Mouse (Mus musculus) olfactory bulb, adult 2 months (tissue): ENCODE measurements around the gene Grin3b. TPM values are rescaled to one million over a fixed set of nuclear protein-coding genes. Genes with fewer than 3 reads are reported as not detected.

Experiments
- H3K27ac ChIP-seq: fragments of 200-500 bp; 2 replicates; pipeline ENCODE4 v1.5.1; 2012; ENCODE audit warnings: low read depth, low read length; ENCODE audit not compliant: insufficient read depth
- H3K4me1 ChIP-seq: fragments of 200-500 bp; 2 replicates; pipeline ENCODE4 v1.6.1; 2012; ENCODE audit warnings: low read length; ENCODE audit not compliant: control insufficient read depth, insufficient read depth
- H3K4me3 ChIP-seq: fragments of 200-500 bp; 2 replicates; pipeline ENCODE4 v1.5.1; 2012; ENCODE audit warnings: mild to moderate bottlenecking, low read depth, low read length, moderate library complexity; ENCODE audit not compliant: insufficient read depth
- CTCF ChIP-seq: fragments of 200-500 bp; IDR thresholded peaks from 2 replicates; pipeline ENCODE4 v1.5.1; 2012; ENCODE audit warnings: low read depth, mild to moderate bottlenecking, low read length, moderate library complexity; ENCODE audit not compliant: insufficient read depth
- POLR2A ChIP-seq: fragments of 200-500 bp; IDR thresholded peaks from 2 replicates; pipeline ENCODE4 v1.6.1; 2012; ENCODE audit warnings: mild to moderate bottlenecking, low read depth, low read length, moderate library complexity; ENCODE audit not compliant: insufficient read depth
- WGBS: fragments of 180-500 bp; shearing (Covaris S2); methylation state at CpG from one replicate; pipeline ENCODE4 v1.1.7; 2018; 5-methylcytosine and 5-hydroxymethylcytosine counted together
- polyA plus RNA-seq: library from polyadenylated mRNA; stranded (reverse); fragments of >200 nt; gene quantifications from 2 replicates; pipeline ENCODE4 v1.2.4, GENCODE M21; 2012; ENCODE audit warnings: low replicate concordance; ENCODE audit not compliant: missing spikeins, insufficient read depth, insufficient read length

The Grin3b gene
- polyA plus RNA-seq, 1 experiment: not detected

DNA sequence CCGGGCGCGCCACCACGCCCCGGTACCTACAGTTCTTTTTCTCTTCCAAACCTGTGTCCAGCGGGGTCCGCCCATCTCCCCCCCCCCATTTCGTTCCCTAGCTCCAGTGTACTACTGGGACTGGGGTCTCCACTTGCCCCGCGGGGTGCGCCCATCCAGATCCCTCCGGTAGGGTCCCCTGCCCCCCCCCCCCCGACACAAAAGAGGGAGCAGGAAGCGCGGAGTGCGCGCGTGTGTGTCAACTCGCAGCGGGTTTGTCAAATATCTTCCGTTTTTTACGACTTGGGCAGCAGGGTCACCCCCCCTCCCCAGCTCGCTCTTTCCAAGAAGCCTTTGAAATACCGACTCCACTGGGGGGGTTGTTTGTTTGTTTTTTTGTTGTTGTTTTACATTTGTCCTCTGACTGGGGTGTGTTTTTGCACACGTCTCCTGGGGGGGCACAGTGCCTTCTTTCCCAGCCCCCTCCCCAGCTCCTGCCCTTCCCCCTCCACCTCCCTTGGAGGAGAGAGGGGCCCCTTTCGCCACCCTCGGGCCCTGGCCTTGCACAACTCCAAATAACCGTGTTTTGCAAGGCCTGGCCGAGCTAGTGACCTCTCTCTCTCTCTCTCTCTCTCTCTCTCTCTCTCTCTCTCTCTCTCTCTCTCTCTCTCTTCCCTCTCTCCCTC, 42.4 kb upstream of the Grin3b start:
- H3K4me3 ChIP-seq: peak overlapping the region; percentile 83
- 1% methylated on average over 28 of the region's 29 CpGs for WGBS
- TF ChIP-seq POLR2A (no peak), CTCF (no peak)
- H3K4me1 ChIP-seq: peaks cover 46% of the 10 kb centered on the region
- peak overlapping the region; percentile 41; the same call in 1 of the 2 replicates for H3K27ac ChIP-seq

DNA sequence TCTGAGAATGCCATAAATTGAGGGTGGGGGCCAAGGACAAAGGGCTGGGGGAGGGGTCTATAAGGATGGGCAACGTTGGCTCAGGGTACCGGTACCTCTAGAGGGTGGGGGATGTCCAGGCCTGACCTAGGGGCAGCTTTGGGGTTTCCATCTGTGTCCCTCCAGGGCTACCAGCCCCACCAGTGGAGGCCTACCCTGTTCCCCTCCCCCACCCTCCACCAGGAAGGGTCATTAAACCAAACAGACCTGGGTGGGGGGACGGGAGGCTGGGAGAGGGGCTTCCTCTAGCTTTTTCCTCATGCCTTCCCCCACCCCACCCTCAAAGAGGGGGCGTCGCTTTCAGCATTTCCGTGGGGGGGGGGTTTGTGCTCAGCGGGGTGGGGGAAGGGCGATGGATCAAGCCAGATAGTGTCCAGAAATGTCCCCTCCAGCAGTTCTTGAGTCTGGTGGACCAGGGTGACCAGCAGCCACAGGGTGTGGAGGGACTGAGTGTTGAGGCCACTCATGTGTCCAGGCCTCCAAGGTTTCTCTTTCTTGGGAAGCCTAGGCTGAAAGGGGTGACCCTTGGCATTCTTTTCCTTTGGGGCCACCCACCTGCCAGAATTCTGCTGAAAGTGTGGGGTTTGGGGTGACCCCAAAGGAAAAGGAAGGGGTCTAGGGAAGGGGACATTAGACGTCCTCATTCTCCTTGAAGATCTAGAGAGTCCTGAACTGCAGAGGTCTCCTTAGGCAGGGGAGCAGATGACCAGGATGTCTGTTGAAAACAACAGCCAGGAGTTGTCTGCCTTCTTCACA, 41.4 kb upstream of the Grin3b start:
- H3K27ac ChIP-seq: no peak overlapping the region
- peak overlapping the region; percentile 83; the same call in 1 of the 2 replicates for H3K4me3 ChIP-seq
- H3K4me1 ChIP-seq: peaks cover 56% of the 10 kb centered on the region
- TF ChIP-seq CTCF: no peak
- no peak for TF ChIP-seq POLR2A
- 37% methylated on average over 9 of the region's 9 CpGs for WGBS

DNA sequence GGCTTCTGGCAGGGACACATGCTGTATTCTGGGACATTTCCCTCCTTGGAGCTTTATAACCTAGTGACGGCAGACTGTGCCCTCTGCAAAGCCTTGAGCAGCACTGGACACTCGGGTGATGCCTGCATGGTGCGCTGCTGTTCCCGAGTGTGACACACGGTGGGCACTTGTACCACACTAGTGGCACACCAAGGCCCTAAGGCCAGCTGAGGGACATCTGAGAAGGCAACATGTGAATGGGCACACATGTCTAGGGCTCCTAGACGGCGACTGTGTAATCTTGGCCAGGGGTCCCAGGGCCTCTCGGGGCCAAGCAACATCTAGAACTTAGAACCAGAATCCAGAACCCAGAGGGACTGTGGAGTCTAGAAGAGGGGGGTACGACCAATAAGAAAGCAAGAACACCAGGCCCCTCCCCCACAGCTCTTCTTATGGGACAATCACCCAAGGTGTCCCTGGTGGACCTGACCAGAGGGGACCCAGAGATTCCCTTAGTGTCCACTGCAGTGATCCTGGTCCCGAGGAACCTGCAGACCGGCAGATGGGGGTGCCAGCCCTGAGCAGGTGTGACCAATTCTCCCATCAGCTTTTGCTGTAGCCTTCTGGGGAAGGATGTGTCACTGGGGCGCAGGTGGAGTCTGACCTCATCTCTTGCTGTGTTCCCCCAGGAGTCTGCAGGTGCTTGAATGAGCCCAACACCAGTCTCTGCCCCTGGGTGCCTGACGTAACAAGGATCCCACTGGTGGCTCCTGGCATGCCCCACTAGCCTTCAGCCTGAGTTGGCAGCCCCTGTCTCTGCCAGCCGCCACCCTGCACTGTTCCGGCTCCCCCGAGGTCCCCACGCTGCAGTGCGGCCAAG, 40.3 kb upstream of the Grin3b start:
- Histone ChIP-seq H3K27ac (no peak overlapping the region), H3K4me3 (no peak overlapping the region), H3K4me1 (peaks cover 60% of the 10 kb centered on the region)
- TF ChIP-seq CTCF (no peak), POLR2A (no peak)
- WGBS: 82% methylated on average over 18 of the region's 18 CpGs

DNA sequence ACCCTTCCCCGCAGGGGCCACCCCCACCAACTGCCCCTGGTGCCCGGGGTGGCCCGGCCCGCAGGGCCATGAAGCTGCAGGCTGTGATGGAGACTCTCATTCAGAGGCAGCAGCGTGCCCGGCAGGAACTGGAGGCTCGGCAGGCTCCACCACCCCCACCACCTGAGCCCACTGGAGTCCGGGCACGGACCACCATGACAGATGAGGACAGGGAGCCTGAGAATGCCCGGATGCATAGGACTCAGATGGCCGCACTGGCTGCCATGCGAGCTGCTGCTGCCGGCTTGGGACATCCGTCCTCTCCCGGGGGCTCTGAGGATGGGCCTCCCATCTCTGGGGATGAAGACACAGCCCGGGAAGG, 39.7 kb upstream of the Grin3b start:
- WGBS: 90% methylated on average over 16 of the region's 16 CpGs
- Histone ChIP-seq H3K4me3 (no peak overlapping the region), H3K27ac (no peak overlapping the region), H3K4me1 (peaks cover 66% of the 10 kb centered on the region)
- TF ChIP-seq POLR2A: no peak

DNA sequence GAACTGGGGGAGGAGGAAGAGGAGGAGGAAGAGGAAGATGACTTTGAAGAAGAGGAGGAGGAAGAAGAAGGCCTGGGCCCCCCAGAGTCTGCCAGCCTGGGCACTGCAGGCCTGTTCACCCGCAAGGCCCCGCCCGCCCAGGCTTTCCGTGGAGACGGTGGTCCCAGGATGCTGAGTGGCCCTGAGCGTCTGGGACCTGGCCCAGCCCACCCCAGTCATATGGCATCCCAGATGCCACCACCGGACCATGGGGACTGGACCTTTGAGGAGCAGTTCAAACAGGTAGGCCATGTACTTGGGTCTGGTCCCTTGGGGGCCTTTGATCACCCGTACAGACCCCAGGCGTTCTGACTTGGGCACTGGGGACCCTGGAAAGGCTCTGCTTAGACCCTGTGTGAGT, 38.7 kb upstream of the Grin3b start:
- no peak overlapping the region for H3K4me3 ChIP-seq
- H3K27ac ChIP-seq: no peak overlapping the region
- H3K4me1 ChIP-seq: peaks cover 67% of the 10 kb centered on the region
- no peak for TF ChIP-seq CTCF
- TF ChIP-seq POLR2A: no peak
- WGBS: 88% methylated on average over 9 of the region's 9 CpGs

DNA sequence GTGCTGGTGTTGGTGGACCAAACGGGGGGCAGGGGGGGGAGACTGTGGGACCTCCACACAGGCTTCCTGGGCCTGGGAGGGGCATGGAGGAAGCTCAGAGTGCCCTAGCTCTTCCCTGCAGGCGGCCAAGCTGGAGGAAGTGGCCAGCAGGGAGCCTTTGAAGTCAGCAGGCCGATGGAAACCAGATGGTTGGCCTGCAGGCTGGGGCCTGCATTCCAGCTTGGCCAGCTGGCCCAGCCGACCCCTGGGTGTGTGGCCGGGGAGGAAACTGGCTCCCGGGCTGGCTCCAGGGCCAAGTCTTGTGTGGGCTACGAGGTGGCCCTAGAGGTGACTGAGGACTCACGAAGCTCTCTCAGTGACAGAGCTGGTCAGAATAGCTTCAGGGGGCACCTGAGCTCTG, 37.8 kb upstream of the Grin3b start:
- 47% methylated on average over 8 of the region's 8 CpGs for WGBS
- Histone ChIP-seq H3K4me1 (peaks cover 74% of the 10 kb centered on the region), H3K4me3 (no peak overlapping the region), H3K27ac (0 out of 2 replicates have a peak overlapping the region, but pooled peaks have one; percentile 3)
- no peak for TF ChIP-seq POLR2A
- no peak for TF ChIP-seq CTCF

DNA sequence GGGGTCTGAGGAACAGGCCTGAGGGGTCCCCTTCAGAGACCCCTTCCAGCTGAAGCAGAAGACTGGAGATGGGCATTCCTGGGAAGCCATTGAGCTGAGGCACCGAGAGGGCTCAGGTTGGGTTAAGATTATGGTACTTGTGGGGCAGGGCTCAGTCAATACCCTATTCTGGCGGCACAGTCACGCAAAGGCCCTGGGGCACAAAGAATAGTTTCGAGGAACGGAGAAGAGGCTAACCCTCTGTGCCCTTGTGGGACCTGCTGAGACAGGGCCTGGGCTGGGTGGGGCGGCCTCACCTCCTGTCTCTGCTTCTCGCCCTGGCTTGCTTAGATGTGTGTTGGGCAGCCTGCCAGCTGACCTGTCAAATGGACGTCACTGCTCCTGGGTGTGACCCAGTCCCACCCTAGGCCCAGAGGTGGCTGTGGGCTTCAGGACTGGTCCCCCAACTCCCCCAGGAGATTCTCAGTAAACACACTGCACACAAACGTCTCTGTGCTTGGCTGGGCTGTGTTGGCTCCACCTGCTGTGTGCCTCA, 37.3 kb upstream of the Grin3b start:
- Histone ChIP-seq H3K27ac (0 out of 2 replicates have a peak overlapping the region, but pooled peaks have one; percentile 3), H3K4me3 (no peak overlapping the region), H3K4me1 (peaks cover 69% of the 10 kb centered on the region)
- TF ChIP-seq POLR2A (no peak; the same call in 1 of the 2 replicates), CTCF (no peak)
- 72% methylated on average over 9 of the region's 9 CpGs for WGBS

DNA sequence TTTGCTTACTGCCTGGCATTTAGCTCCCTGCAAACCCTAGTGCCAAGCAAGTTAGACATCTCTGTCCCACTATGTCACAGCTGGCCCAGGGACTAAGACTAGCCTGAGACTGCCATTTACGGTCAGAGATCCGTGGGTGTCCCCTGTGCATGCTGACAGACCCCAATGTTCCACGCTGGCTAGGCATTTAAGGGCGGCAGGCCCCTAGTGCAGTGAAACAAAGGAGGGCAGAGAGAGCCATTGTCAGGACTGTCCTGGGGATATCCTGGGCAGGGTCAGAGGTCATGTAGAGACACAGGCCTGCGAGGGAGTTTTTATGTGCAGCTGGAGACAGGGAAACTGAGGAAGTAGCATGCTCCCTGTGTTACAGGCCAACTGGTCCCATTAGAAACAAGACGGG, 36.7 kb upstream of the Grin3b start:
- H3K27ac ChIP-seq: peak overlapping the region; percentile 27; the same call in 1 of the 2 replicates
- peaks cover 62% of the 10 kb centered on the region for H3K4me1 ChIP-seq
- WGBS: 46% methylated on average over 6 of the region's 6 CpGs
- no peak overlapping the region for H3K4me3 ChIP-seq
- no peak for TF ChIP-seq CTCF

DNA sequence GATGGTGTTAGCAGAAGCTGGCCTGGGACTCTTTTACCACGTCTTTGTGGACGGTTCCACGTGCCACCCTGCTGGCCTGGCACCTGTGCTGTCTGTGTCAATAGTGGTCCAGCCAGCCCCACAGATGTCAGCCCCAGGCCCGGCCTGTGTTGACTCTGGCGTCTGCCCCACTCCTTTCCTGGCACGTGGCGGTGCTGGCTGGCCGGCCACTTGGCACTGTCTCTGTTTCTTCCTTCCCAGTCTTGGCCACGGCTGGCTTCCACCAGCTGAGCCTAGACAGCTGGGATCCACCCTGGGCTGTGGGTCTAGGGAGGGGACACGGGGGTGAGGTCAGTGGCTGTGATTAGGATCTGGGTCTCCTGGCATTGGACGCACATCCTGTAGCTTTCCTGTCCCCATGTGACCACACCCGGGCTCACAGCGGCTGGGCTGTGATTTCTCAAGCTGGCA, 36.2 kb upstream of the Grin3b start:
- 36% methylated on average over 13 of the region's 13 CpGs for WGBS
- TF ChIP-seq CTCF (0 out of 2 replicates have a peak, but pooled peaks have one; percentile 9), POLR2A (no peak)
- Histone ChIP-seq H3K4me3 (no peak overlapping the region), H3K27ac (peak overlapping the region; percentile 27; the same call in 1 of the 2 replicates), H3K4me1 (peaks cover 63% of the 10 kb centered on the region)
